Mouse (Mus musculus): ENCODE data around the gene Dgkg. TPM values are rescaled to one million over a fixed set of nuclear protein-coding genes. Genes with fewer than 3 reads are reported as not detected.

Dgkg gene
- 100 to 1,000 TPM; 190 to 202 TPM for total RNA-seq (2021)

GRCm38 (mm10) chr16:22656533-22657444 lies at the start of gene Dgkg:
Dgkg (minus strand) TSS chr16:22657221.
- peak; percentile 56 to 64 for DNase-seq (ENCODE audit: extremely low spot score in 1 of 2, low spot score in 1 of 2)

DNA sequence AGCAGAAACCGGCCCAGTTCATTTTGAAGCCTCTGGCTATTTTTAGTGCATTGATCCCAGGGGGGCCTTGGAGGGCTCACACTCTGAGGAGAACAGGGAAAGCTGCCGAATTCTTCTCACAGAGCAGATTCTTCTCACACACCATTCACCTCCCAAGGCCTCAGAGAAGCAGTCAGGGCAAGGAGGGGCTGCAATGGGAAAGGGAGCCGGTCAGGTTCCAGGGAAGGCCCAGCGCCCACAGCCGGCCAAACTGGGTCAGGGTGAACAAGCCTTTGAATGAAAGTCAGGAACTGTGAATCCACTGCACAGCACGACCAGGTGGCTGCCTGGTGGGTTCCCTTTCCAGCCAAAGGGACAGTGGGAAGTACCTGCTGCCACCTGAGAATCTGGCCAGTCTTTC lies 47.9 kb upstream of the Dgkg start:
- DNase-seq (ENCODE audit: extremely low spot score in 1 of 2, low spot score in 1 of 2) = no peak

DNA sequence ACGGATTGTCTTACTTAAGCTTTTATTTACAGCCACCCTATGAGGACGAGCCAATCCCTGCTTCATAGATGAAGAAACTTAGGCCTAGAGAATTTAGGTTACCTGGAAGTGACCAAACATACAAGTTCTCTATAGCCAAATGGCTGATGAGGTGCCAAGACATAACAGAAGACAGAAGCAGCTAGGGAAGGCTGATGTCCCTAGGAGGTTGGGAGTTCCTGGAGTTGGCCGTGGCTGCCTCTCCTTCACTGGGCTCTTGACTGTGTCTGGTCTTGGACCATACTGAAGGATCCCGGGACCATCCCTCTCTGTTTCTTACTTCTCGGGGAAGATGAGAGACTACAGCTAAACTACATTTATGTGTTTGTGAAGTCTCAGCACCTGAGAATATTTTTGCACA lies 47.1 kb upstream of the Dgkg start:
- DNase-seq (ENCODE audit: extremely low spot score in 1 of 2, low spot score in 1 of 2) = no peak

- no peak for DNase-seq (ENCODE audit: extremely low spot score in 1 of 2, low spot score in 1 of 2)
These were observed 42.1 kb upstream of the Dgkg start for GRCm38 (mm10) chr16:22698846-22699760.

DNA sequence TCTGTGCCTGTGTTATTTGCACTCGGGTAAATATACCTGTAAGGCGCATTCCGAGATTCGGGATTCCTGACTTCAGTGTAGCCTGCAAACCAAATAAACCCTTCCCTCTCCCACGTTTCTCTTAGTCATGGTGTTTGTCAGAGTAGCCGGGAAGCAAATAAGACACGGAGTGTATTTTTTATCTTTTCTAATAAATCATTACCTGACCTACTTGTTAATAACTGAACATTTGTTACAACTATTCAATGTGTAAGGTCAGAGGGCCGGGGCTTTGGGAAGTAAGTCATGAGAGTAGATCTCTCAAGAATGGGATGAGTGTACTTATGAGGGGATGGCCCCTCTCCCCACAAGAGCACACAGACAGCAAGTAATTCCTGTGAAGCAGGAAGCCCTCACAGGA lies 41.1 kb upstream of the Dgkg start:
- no peak for DNase-seq (ENCODE audit: extremely low spot score in 1 of 2, low spot score in 1 of 2)

GRCm38 (mm10) chr16:22689622-22690021 lies 32.6 kb upstream of the Dgkg start:
- no peak for DNase-seq (ENCODE audit: extremely low spot score in 1 of 2, low spot score in 1 of 2)

DNA sequence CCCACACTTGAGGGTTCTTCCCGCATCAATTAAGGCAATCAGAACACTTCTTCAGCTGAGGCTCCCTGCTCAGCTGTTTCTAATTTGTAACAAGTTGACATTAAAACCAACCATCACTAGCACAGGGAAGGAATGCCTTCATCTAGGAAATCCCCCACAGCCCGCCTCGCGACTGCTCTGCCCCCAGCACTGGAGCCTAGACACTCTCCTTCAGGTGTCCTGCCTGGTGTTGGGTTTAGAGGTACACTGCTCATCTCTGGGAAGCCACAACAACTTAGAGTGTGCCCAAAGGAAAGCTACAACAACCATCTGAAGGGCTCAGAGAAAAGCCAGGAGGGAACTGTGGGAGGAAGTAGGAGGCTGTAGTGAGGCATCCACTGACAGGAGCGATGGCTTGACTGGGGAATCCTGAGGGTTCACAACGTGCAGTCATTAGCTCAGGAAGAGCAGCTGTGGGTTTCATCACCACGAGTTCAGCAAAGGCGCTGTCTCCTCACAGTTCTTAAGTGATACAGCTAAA lies 30.8 kb upstream of the Dgkg start:
- no peak for DNase-seq (ENCODE audit: extremely low spot score in 1 of 2, low spot score in 1 of 2)

- no peak for DNase-seq (ENCODE audit: extremely low spot score in 1 of 2, low spot score in 1 of 2)
These were observed 26.6 kb upstream of the Dgkg start for GRCm38 (mm10) chr16:22683605-22684004.

DNA sequence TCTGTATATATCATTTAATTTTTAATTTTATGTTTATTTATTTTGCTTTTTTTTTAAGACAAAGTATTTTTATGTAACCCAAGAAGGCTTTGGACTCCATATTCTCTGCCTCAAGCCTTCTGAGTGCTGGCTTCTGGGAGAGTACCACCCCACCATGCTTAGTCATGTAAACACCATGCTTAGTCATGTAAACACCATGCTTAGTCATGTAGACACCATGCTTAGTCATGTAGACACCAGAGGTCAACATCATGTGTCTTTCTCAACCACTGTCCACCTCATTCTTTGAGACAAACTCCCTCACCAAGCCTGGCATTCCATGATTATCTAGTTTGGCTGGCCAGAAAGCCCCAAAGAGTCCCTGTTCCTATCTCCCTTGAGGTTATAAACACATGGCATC lies 25.7 kb upstream of the Dgkg start:
- DNase-seq (ENCODE audit: extremely low spot score in 1 of 2, low spot score in 1 of 2) = no peak

- no peak for DNase-seq (ENCODE audit: extremely low spot score in 1 of 2, low spot score in 1 of 2)
These were observed 22.6 kb upstream of the Dgkg start for GRCm38 (mm10) chr16:22679641-22680040.

- DNase-seq (ENCODE audit: extremely low spot score in 1 of 2, low spot score in 1 of 2) = no peak
These were observed 17.6 kb upstream of the Dgkg start for GRCm38 (mm10) chr16:22674636-22675035.

- DNase-seq (ENCODE audit: extremely low spot score in 1 of 2, low spot score in 1 of 2) = no peak
These were observed 17.1 kb upstream of the Dgkg start for GRCm38 (mm10) chr16:22674164-22674563.

DNA sequence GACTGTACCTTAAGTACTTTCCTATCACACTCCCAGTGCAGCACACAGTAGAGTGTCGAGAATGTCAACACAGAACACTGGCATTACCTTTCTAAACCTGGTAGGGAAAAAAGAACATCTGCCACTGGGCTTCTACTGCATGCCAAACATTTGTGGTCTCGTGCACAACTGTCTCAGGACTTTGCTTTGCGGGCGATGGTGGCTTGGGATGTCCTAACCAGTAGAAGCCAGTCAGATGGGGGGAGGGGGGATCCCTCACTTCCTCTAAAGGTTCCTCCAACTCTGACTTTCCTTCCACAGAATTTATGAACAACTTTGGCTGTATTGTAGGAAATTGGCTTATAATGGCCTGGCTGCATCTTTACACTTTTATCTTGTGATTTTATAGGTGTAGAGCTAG lies 7.0 kb upstream of the Dgkg start:
- DNase-seq (ENCODE audit: extremely low spot score in 1 of 2, low spot score in 1 of 2) = no peak

- DNase-seq (ENCODE audit: extremely low spot score in 1 of 2, low spot score in 1 of 2) = no peak
These were observed 6.1 kb upstream of the Dgkg start for GRCm38 (mm10) chr16:22663136-22663535.

DNA sequence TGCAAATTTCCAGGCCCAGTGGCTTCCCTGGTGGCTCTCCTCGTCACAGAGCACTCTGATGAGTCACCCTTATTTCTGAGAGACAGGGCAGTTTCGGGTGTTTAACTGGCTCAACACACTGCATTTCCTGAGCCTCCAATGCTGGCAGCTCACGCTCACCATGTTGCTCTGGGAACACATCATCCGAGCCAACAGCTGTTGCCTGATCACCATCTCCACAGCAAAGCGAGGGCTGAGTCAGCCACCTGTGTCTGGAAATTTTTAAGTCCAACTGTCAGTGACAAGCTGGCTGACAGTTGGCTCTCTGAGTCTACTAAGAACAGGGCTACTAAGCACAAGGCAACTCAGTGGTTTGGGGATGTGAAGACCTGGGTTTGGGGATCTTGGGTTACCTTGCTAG lies 4.1 kb upstream of the Dgkg start:
- peak in 1 of 2 experiments; percentile 24 for DNase-seq (ENCODE audit: extremely low spot score in 1 of 2, low spot score in 1 of 2)

GRCm38 (mm10) chr16:22657874-22658789 lies 1.1 kb upstream of the Dgkg start:
- no peak for DNase-seq (ENCODE audit: extremely low spot score in 1 of 2, low spot score in 1 of 2)

- no peak for DNase-seq (ENCODE audit: extremely low spot score in 1 of 2, low spot score in 1 of 2)
These were observed 1.2 kb downstream of the Dgkg start for GRCm38 (mm10) chr16:22655812-22656211.

DNA sequence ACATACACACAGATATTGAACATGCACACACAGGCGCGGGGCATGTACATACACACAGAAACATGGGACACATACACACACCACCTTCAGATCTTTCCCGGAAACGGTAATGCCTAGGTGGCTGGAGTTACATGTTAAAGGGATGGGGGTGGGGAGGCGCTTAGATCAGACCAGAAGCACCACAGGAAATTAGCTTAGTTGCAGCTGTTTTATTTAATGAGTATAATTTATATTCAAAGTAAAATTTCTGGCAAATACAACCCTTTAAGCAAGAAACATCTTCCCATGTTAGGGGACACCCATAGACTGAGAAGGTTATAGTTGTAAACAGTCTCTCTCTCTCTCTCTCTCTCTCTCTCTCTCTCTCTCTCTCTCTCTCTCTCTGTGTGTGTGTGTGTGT lies 1.8 kb downstream of the Dgkg start:
- DNase-seq (ENCODE audit: extremely low spot score in 1 of 2, low spot score in 1 of 2) = no peak

DNA sequence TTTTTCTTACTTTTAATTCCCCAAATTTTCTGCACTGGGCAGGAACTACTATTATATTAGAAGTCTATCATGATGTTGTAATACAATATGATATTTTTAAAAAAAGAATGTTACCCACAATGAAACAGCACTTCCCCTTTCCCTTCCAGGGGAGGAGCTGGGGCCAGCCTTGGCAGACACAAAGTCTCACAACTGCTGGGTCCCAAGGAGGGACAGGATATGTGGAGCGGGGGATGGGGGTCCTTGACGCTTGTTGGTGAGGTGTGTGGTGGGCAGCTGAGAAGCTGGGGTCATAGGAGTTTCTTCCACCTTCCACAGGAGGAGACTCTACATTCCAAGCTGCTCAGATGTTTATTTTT lies 2.6 kb downstream of the Dgkg start:
- DNase-seq (ENCODE audit: extremely low spot score in 1 of 2, low spot score in 1 of 2) = no peak

GRCm38 (mm10) chr16:22653817-22654476 lies 3.1 kb downstream of the Dgkg start:
- no peak for DNase-seq (ENCODE audit: extremely low spot score in 1 of 2, low spot score in 1 of 2)
